9 mouse cellular contexts compared by ENCODE assay signal in genomic region chr9:58113279-58113884, GRCm38 (mm10). TPM values are rescaled to one million over a fixed set of nuclear protein-coding genes. Genes with fewer than 3 reads are reported as not detected.
DNase-seq lines count a peak whose midpoint lies in the region; ATAC-seq and TF ChIP-seq lines count a peak whose summit lies in the region.
"Had no signal": no experiment of that assay in that cellular context is flagged by ENCODE, and none has a peak within 500 bp of the region (broad histone marks: within the 10 kb centered on the region; RNA-seq: fewer than 3 reads in every experiment).

No protein-coding gene starts in this region.

- no peak for TF ChIP-seq CTCF in ES-Bruce4 (IDR thresholded peaks at IDR 0.05; ENCODE audit: low read depth, low read length)

- H3K4me2 ChIP-seq in limb, embryonic 14.5 days (replicated peaks; ENCODE audit: low read depth, low read length, severe bottlenecking): peak overlapping the region; percentile 46

- no peaks in the 10 kb centered on the region for H3K36me3 ChIP-seq in ES-Bruce4 (ENCODE audit: control insufficient read depth, insufficient read depth, low read length, poor library complexity, severe bottlenecking)
- no peaks in the 10 kb centered on the region for H3K36me3 ChIP-seq in limb, embryonic 14.5 days (ENCODE audit: control insufficient read depth, insufficient read depth, low read length)

- TF ChIP-seq POLR2A in ES-Bruce4 (IDR thresholded peaks at IDR 0.05; ENCODE audit: insufficient read depth, low read length): no peak
- no peak for TF ChIP-seq POLR2A in limb, embryonic 14.5 days (IDR thresholded peaks at IDR 0.05; ENCODE audit: borderline replicate concordance, extremely low read depth, insufficient read depth, insufficient read length)

- H3K27ac ChIP-seq in ES-Bruce4 (ENCODE audit: insufficient read depth, low read length): no peak overlapping the region
- H3K27ac ChIP-seq in limb, embryonic 14.5 days (replicated peaks; ENCODE audit: low read depth, low read length): peak overlapping the region; percentile 72

- H3K27me3 ChIP-seq in ES-Bruce4 (ENCODE audit: control insufficient read depth, insufficient read depth, low read length, poor library complexity, severe bottlenecking): no peaks in the 10 kb centered on the region
- H3K27me3 ChIP-seq in limb, embryonic 14.5 days (ENCODE audit: control insufficient read depth, insufficient read depth, low read length): no peaks in the 10 kb centered on the region

- peak overlapping the region; percentile 63 for H3K4me3 ChIP-seq in ES-Bruce4 (ENCODE audit: low read depth, low read length)
- peak overlapping the region; percentile 9; the same call in 1 of the 2 replicates for H3K4me3 ChIP-seq in limb, embryonic 14.5 days (replicated peaks; ENCODE audit: low read length)
- H3K4me3 ChIP-seq: myocyte had no signal

- 1% methylated on average over 22 of the region's 22 CpGs for WGBS in limb, embryonic 14.5 days

- TF ChIP-seq EP300 in ES-Bruce4 (IDR thresholded peaks at IDR 0.05; ENCODE audit: insufficient read depth, low read depth, low read length): peak; percentile 73; the same call in 1 of the 2 replicates

- DNase-seq in cerebellum, postnatal 14 days: peak; percentile 63 to 69
- DNase-seq in cerebellum, adult 18-20 months: no peak
- peak; percentile 72 for DNase-seq in forelimb bud, embryonic 11.5 days (ENCODE audit: low read depth, low spot score)
- DNase-seq in limb, embryonic 14.5 days (ENCODE audit: low spot score): peak; percentile 46
- no peak for DNase-seq in spleen, postnatal 14 days (ENCODE audit: low spot score in 2 of 2)
- DNase-seq in ovary, postnatal 14 days (ENCODE audit: low spot score): no peak
- DNase-seq in frontal cortex, postnatal 36 days (ENCODE audit: low spot score in 2 of 2): no peak

- H3K9ac ChIP-seq in ES-Bruce4 (ENCODE audit: low read depth, poor library complexity, severe bottlenecking): peak overlapping the region; percentile 42; the same call in 1 of the 2 replicates
- 0 out of 2 replicates have a peak overlapping the region, but pooled peaks have one; percentile 5 for H3K9ac ChIP-seq in limb, embryonic 14.5 days (ENCODE audit: low read depth, low read length, severe bottlenecking)

- H3K9me3 ChIP-seq in ES-Bruce4 (replicated peaks; ENCODE audit: control insufficient read depth, insufficient read depth, low read length, poor library complexity, severe bottlenecking): no peaks in the 10 kb centered on the region
- no peaks in the 10 kb centered on the region for H3K9me3 ChIP-seq in limb, embryonic 14.5 days (ENCODE audit: control insufficient read depth, low read length)

- H3K4me1 ChIP-seq in ES-Bruce4 (ENCODE audit: control insufficient read depth, insufficient read depth, low read length): peaks cover 4% of the 10 kb centered on the region
- peaks cover 51% of the 10 kb centered on the region for H3K4me1 ChIP-seq in limb, embryonic 14.5 days (ENCODE audit: control insufficient read depth, insufficient read depth, low read length)

- peak; percentile 53 for ATAC-seq in limb, embryonic 14.5 days (ENCODE audit: low FRiP score, low read depth)

RNA-seq across cellular contexts. Expression of gene Ccdc33, which starts 5.2 kb away (rescaled TPM):
- polyA plus RNA-seq in ES-Bruce4 (2011; ENCODE audit: insufficient read depth, insufficient read length, low read depth, missing spikeins): not detected in 2 replicates
- 0.11 and 0.24 TPM in 2 replicates for polyA plus RNA-seq in limb, embryonic 14.5 days (2012; rRNA removed)
- 0.44 TPM in 1 of 2 replicates, not detected in the other for polyA plus RNA-seq in limb, embryonic 14.5 days (2014; fragmentation: Nextera tagmentation; extraction: Ambion mirVana)
- polyA plus RNA-seq: myocyte had no signal

RNA-seq across cellular contexts. Expression of gene Stra6, which starts 49.8 kb away (rescaled TPM):
- 0.36 TPM in 1 of 2 replicates, not detected in the other for polyA plus RNA-seq in ES-Bruce4 (2011; ENCODE audit: insufficient read depth, insufficient read length, low read depth, missing spikeins)
- 22.0 and 33.8 TPM in 2 replicates for polyA plus RNA-seq in limb, embryonic 14.5 days (2012; rRNA removed)
- 13.1 and 16.6 TPM in 2 replicates for polyA plus RNA-seq in limb, embryonic 14.5 days (2014; fragmentation: Nextera tagmentation; extraction: Ambion mirVana)

Comparison
In these comparisons a context has a peak if more than half of its experiments do, and no peak if none do; other contexts are left out.
1. DNase-seq: peak in cerebellum, postnatal 14 days (2 of 2), forelimb bud, embryonic 11.5 days (single experiment) and limb, embryonic 14.5 days (single experiment); none in cerebellum, adult 18-20 months (0 of 2), spleen, postnatal 14 days (0 of 2), ovary, postnatal 14 days (single experiment) and frontal cortex, postnatal 36 days (0 of 2).
2. RNA of gene Stra6, which starts 49.8 kb away (polyA plus RNA-seq): 13.1 to 33.8 TPM in limb, embryonic 14.5 days; 0.36 TPM in ES-Bruce4; every median in the first group is over 10 times any median in the second.